10 mouse cellular contexts compared by ENCODE assay signal in genomic region chr11:86581943-86582542, GRCm38 (mm10). TPM values are rescaled to one million over a fixed set of nuclear protein-coding genes. Genes with fewer than 3 reads are reported as not detected.
DNase-seq lines count a peak whose midpoint lies in the region; ATAC-seq and TF ChIP-seq lines count a peak whose summit lies in the region.
"Had no signal": no experiment of that assay in that cellular context is flagged by ENCODE, and none has a peak within 500 bp of the region (broad histone marks: within the 10 kb centered on the region; RNA-seq: fewer than 3 reads in every experiment).

No protein-coding gene starts in this region.

- peaks cover 53% of the 10 kb centered on the region for H3K4me1 ChIP-seq in heart, embryonic 12.5 days (replicated peaks)
- H3K4me1 ChIP-seq in spleen, adult 2 months (ENCODE audit: control insufficient read depth, insufficient read depth, insufficient read length), result peaks cover 34% of the 10 kb centered on the region

- H3K27me3 ChIP-seq in heart, embryonic 12.5 days (replicated peaks), result no peaks in the 10 kb centered on the region
- no peaks in the 10 kb centered on the region for H3K27me3 ChIP-seq in spleen, adult 2 months (ENCODE audit: control insufficient read depth, insufficient read depth, low read length)

- H3K9ac ChIP-seq in heart, embryonic 12.5 days, result no peak overlapping the region

- TF ChIP-seq CTCF in spleen, adult 2 months (IDR thresholded peaks at IDR 0.05; ENCODE audit: extremely low read depth, insufficient read depth, insufficient read length, insufficient replicate concordance), result no peak

- H3K9me3 ChIP-seq in heart, embryonic 12.5 days (replicated peaks), result no peaks in the 10 kb centered on the region

- 76% methylated on average over 12 of the region's 12 CpGs for WGBS in heart, embryonic 12.5 days
- WGBS in spleen, adult 2 months, result 42% methylated on average over 12 of the region's 12 CpGs

- no peak overlapping the region for H3K4me3 ChIP-seq in heart, embryonic 12.5 days
- no peak overlapping the region for H3K4me3 ChIP-seq in spleen, adult 2 months (ENCODE audit: extremely low read depth, insufficient read depth, insufficient read length)

- intact Hi-C loops in heart, postnatal 10 days (cut with DNase I), result no loop called here
- intact Hi-C loops in gastrocnemius, postnatal 36 days (cut with DNase I), result no loop called here

- H3K4me2 ChIP-seq in heart, embryonic 12.5 days, result no peak overlapping the region

- no peak for ATAC-seq in heart, embryonic 12.5 days (ENCODE audit: insufficient number of reproducible peaks, low FRiP score)
- ATAC-seq: midbrain, embryonic 16.5 days had no signal

- 0 out of 2 replicates have a peak, but pooled peaks have one; percentile 2 for TF ChIP-seq POLR2A in spleen, adult 2 months (IDR thresholded peaks at IDR 0.05; ENCODE audit: low read depth, low read length)

- no peak for DNase-seq in heart, postnatal 10 days
- no peak for DNase-seq in spleen, adult 2 months (ENCODE audit: low read depth in 1 of 2, low spot score in 2 of 2)
- no peak for DNase-seq in spleen, postnatal 4 days (ENCODE audit: low spot score in 2 of 2)
- DNase-seq in liver, result peak; percentile 33
- DNase-seq in thymus, postnatal 4 days, result peak; percentile 48
- no peak for DNase-seq in gastrocnemius, postnatal 36 days
- no peak for DNase-seq in cerebellum, postnatal 36 days
- DNase-seq: cerebellum, adult 11-12 months had no signal

- H3K36me3 ChIP-seq in heart, embryonic 12.5 days, result no peaks in the 10 kb centered on the region
- 0 out of 2 replicates have a peak, but pooled peaks cover 2% of the 10 kb centered on the region for H3K36me3 ChIP-seq in spleen, adult 2 months (ENCODE audit: control insufficient read depth, insufficient read depth, low read length)

- peak overlapping the region; percentile 76 for H3K27ac ChIP-seq in heart, embryonic 12.5 days (ENCODE audit: poor library complexity, severe bottlenecking)
- H3K27ac ChIP-seq in spleen, adult 2 months (ENCODE audit: insufficient read depth, low read length), result peak overlapping the region; percentile 93

RNA-seq across cellular contexts. Expression of gene Tubd1, which starts 37.3 kb away (rescaled TPM):
- polyA plus RNA-seq in heart, embryonic 12.5 days (2016; fragmentation: Nextera tagmentation; extraction: Ambion mirVana), result 11.1 and 11.4 TPM in 2 replicates
- 1 to 10 TPM; 5.5 to 6.2 TPM for total RNA-seq in heart, postnatal 10 days (2021)
- 2.1 and 2.2 TPM in 2 replicates for polyA plus RNA-seq in spleen, adult 2 months (2012; rRNA removed)
- total RNA-seq in gastrocnemius, postnatal 36 days (2021), result 1 to 10 TPM; 5.5 to 6.5 TPM

RNA-seq across cellular contexts. Expression of gene Rps6kb1, which starts 37.4 kb away (rescaled TPM):
- 56.8 and 57.1 TPM in 2 replicates for polyA plus RNA-seq in heart, embryonic 12.5 days (2016; fragmentation: Nextera tagmentation; extraction: Ambion mirVana)
- total RNA-seq in heart, postnatal 10 days (2021), result 10 to 100 TPM; 26.0 to 29.2 TPM
- 5.4 and 5.9 TPM in 2 replicates for polyA plus RNA-seq in spleen, adult 2 months (2012; rRNA removed)
- total RNA-seq in gastrocnemius, postnatal 36 days (2021), result 10 to 100 TPM; 19.4 to 22.6 TPM

Comparison
In these comparisons a context has a peak if more than half of its experiments do, and no peak if none do; other contexts are left out.
1. DNase-seq: peak in liver (single experiment) and thymus, postnatal 4 days (single experiment); none in heart, postnatal 10 days (0 of 2), spleen, adult 2 months (0 of 2), spleen, postnatal 4 days (0 of 2), gastrocnemius, postnatal 36 days (0 of 2) and cerebellum, postnatal 36 days (0 of 2).